Mouse (Mus musculus) liver, embryonic 13.5 days (tissue): Measurements from ENCODE around the gene Ppp1r3c. TPM values are rescaled to one million over a fixed set of nuclear protein-coding genes. Genes with fewer than 3 reads are reported as not detected.
"Not testable (repeated sequence)": the region's sequence is repeated elsewhere in the genome, so short reads cannot be mapped to it uniquely, and the experiment has no call there.

Source experiments
- ATAC-seq: fragments of 200-750 bp; cut with Nextera tagmentation; 2 replicates; pipeline ENCODE4 v1.8.0; 2017; ENCODE audit warnings: low read depth, mild to moderate bottlenecking, moderate number of reproducible peaks, moderate library complexity
- DNase-seq: peaks from one replicate; pipeline ENCODE4 v3.0.0; 2022
- H3K27ac ChIP-seq: fragments of 300-500 bp; sonication (generic); 2 replicates; pipeline ENCODE4 v1.5.1; 2015; ENCODE audit warnings: moderate library complexity, mild to moderate bottlenecking, inconsistent platforms
- H3K27me3 ChIP-seq: fragments of 300-500 bp; sonication (generic); 2 replicates; pipeline ENCODE4 v1.6.1; 2015; ENCODE audit warnings: mild to moderate bottlenecking, inconsistent platforms
- H3K36me3 ChIP-seq: fragments of 300-500 bp; sonication (generic); 2 replicates; pipeline ENCODE4 v1.6.1; 2015; ENCODE audit warnings: mild to moderate bottlenecking, inconsistent platforms
- H3K4me1 ChIP-seq: fragments of 300-500 bp; sonication (generic); replicated peaks from 2 replicates; pipeline ENCODE4 v1.6.1; 2015; ENCODE audit warnings: inconsistent platforms
- H3K4me2 ChIP-seq: fragments of 300-500 bp; sonication (generic); 2 replicates; pipeline ENCODE4 v1.6.1; 2015; ENCODE audit warnings: inconsistent platforms, mild to moderate bottlenecking, moderate library complexity
- H3K4me3 ChIP-seq: fragments of 300-500 bp; sonication (generic); replicated peaks from 2 replicates; pipeline ENCODE4 v1.5.1; 2015; ENCODE audit warnings: mild to moderate bottlenecking, inconsistent platforms
- H3K9ac ChIP-seq: fragments of 300-500 bp; sonication (generic); 2 replicates; pipeline ENCODE4 v1.6.1; 2015; ENCODE audit warnings: mild to moderate bottlenecking, inconsistent platforms
- H3K9me3 ChIP-seq: fragments of 300-500 bp; sonication (generic); replicated peaks from 2 replicates; pipeline ENCODE4 v1.6.1; 2016; ENCODE audit warnings: inconsistent platforms
- WGBS: fragments of 180-500 bp; shearing (Covaris S2); methylation state at CpG from one replicate; pipeline ENCODE4 v1.1.7; 2015; ENCODE audit not compliant: insufficient replicate concordance; 5-methylcytosine and 5-hydroxymethylcytosine counted together
- polyA plus RNA-seq: library from polyadenylated mRNA; unstranded; fragments of >200 nt; fragmentation: Nextera tagmentation; extraction: Ambion mirVana; gene quantifications from 2 replicates; pipeline ENCODE4 v1.2.1, GENCODE M21; 2015

The Ppp1r3c gene
- polyA plus RNA-seq, 1 experiment from 2014 or later: 0.81 TPM

DNA sequence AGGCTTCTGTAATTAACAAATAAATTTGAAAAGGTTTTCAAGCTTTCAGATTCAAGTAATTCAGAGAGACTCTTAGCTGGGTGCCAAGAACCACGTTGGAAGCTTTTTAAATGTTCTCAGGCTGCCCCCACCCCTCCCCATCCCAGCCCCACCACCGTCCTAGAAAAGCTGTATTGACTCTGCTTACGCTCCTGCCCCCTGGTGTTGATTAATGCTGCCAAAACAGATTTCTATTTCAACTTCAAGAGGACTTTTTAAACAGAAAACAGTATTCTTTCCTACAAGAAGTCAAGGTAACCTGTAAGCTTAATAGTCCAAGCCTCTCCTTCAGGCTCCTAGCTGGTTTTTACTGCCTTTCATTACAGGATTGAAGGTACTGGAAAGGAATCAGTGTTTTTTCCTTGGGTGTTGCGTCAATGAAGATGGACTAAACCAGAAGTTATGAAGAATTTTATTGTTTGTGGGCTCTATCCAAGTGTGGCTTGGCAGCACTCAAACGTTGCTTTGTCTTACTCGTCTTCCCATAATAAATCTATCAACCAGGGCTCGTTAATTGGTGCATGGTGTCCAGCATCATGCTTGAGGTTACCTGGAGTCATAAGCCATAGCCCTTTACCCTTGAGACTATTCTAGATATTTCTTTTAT, 3.2 kb upstream of the Ppp1r3c start:
- ATAC-seq (no peak), DNase-seq (no peak)
- no peak overlapping the region for H3K27ac ChIP-seq
- 45% methylated on average over 7 of the region's 7 CpGs for whole genome bisulfite sequencing
- no peak overlapping the region for H3K9ac ChIP-seq
- H3K9me3 ChIP-seq: no peaks in the 10 kb centered on the region
- no peak overlapping the region for H3K4me2 ChIP-seq
- H3K36me3 ChIP-seq: no peaks in the 10 kb centered on the region
- H3K4me1 ChIP-seq: no peaks in the 10 kb centered on the region
- peaks cover 29% of the 10 kb centered on the region for H3K27me3 ChIP-seq
- no peak overlapping the region for H3K4me3 ChIP-seq

DNA sequence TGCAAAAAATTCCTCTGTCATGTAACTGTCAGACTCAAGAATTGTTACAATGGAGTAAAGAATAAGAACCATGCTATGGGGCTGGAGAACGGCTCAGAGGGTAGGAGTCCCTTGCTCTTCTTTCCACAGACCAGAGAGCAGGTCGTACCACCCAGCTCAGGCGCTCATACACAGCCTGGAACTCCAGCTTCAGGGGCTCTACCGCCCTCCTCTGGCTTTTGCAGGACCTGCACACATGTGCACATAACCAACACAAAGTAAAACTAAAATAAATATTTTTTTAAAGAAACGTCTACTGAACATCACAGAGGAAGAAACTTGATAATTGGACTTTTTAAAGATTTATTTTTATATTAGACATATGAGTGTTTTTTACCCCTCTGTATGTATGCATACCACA, 1.6 kb upstream of the Ppp1r3c start:
- Histone ChIP-seq H3K4me1 (no peaks in the 10 kb centered on the region), H3K4me3 (no peak overlapping the region), H3K4me2 (no peak overlapping the region), H3K9ac (no peak overlapping the region), H3K27ac (no peak overlapping the region), H3K27me3 (peaks cover 33% of the 10 kb centered on the region), H3K36me3 (no peaks in the 10 kb centered on the region), H3K9me3 (no peaks in the 10 kb centered on the region)
- ATAC-seq (no peak), DNase-seq (no peak)
- WGBS: 57% methylated on average over 5 of the region's 5 CpGs

DNA sequence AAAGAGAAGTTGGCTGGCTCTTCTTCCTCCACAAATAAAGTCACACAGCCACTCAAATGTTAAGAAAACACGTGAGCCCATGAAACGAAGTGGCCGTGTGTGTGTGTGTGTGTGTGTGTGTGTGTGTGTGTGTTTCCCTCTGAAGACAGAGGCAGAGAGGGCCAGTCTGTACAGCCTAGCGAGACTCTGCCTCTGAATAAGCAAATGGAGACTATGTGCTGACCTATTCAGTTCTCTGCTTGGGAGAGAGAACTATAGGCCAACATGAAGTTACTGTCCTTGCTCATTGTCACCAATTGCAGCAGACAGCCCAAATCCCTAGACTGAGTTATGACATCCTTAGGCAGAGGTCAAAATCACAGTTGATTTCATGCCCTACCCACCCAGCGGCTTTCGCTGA, 634 bp upstream of the Ppp1r3c start:
- DNase-seq: no peak
- peak overlapping the region; percentile 42; the same call in 1 of the 2 replicates for H3K4me3 ChIP-seq
- WGBS: 41% methylated on average over 6 of the region's 6 CpGs

DNA sequence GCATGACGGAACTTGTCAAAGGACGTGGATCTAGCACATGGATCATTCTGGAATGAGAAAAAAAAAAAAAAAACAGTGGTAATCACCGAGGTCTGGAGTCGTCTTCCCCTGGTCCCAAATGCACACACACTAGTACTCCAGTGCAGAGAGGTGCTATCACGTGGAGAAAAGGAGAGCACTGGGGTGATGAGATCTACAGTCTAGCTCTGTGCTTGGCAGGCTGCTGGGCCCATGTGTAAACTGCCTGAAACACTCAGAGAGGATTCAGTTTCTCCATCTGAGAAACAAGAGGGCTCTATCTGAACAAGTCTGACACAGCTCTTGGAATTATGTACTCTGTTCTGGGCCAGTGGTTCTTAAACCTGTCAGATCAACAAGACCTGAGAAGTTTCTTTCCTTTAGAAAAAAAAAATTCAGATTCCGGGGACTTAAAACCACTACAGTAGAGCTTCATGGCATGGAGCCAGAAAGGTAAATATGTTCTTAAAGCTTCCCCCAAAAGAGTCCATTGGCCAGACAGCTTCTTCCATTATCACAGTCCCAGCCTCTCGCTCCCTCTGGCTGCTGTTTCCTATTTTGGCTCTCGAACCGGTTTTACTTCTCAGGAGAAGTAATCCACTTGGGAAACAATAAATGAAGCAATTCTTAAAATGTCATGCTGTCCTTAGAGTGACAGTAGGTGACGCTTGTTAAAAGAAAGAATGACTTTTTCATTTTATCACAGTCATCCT, 2.0 kb downstream of the Ppp1r3c start:
- no peaks in the 10 kb centered on the region for H3K4me1 ChIP-seq
- H3K9ac ChIP-seq: no peak overlapping the region
- DNase-seq: no peak

More for the DNA sequence above, 634 bp upstream of the Ppp1r3c start:
- Histone ChIP-seq H3K9me3 (no peaks in the 10 kb centered on the region), H3K27me3 (peaks cover 33% of the 10 kb centered on the region), H3K4me1 (no peaks in the 10 kb centered on the region), H3K4me2 (peak overlapping the region; percentile 59), H3K9ac (peak overlapping the region; percentile 41; the same call in 1 of the 2 replicates), H3K27ac (peak overlapping the region; percentile 34), H3K36me3 (no peaks in the 10 kb centered on the region)
- ATAC-seq: peak; percentile 31; the same call in 1 of the 2 replicates

DNA sequence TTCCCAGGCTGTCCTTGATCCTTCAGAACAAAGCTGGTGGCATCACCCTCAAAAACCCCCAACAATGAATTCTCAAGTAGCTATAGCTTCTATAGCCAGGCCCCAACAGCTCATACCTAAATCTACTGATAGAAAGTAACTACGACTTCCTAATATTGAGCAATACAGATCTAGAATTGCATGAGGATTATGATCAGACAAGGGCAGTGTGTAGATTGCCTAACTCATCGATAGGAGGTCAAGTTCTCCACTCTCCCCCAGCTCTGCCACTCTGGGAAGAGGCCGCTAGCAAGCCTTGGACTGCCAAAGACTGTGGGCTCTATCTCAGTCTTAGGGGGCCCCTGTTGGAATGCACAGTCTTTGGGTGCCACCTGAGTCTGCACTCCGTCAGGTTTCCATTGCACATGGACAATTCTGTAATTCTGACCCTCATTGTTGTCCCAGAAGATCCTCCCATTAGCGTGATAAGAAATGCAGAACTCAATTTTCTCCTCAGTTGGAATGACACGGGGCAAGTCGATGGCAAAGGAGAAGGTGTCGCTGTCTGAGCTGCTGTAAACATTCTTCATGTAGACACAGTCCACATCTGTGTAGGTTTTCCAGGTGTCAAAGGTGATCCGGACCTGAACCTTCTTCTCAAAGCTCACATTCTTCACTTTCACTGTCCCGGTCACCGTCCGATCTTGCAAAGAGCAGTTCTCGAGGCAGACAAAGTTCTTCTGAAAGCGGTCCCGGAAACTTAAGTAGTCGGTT, 3.1 kb downstream of the Ppp1r3c start:
- H3K9ac ChIP-seq: no peak overlapping the region
- H3K4me1 ChIP-seq: no peaks in the 10 kb centered on the region
- ATAC-seq (no peak), DNase-seq (no peak)
- 78% methylated on average over 16 of the region's 16 CpGs for WGBS
- H3K36me3 ChIP-seq: no peaks in the 10 kb centered on the region
- H3K27me3 ChIP-seq: peaks cover 29% of the 10 kb centered on the region
- H3K9me3 ChIP-seq: no peaks in the 10 kb centered on the region
- no peak overlapping the region for H3K4me2 ChIP-seq
- no peak overlapping the region for H3K4me3 ChIP-seq
- no peak overlapping the region for H3K27ac ChIP-seq

More for the DNA sequence above, 2.0 kb downstream of the Ppp1r3c start:
- no peak overlapping the region for H3K27ac ChIP-seq
- no peak overlapping the region for H3K4me3 ChIP-seq
- no peak for ATAC-seq
- no peak overlapping the region for H3K4me2 ChIP-seq
- peaks cover 33% of the 10 kb centered on the region for H3K27me3 ChIP-seq
- H3K36me3 ChIP-seq: no peaks in the 10 kb centered on the region
- no peaks in the 10 kb centered on the region for H3K9me3 ChIP-seq
- 61% methylated on average over 10 of the region's 10 CpGs for WGBS

DNA sequence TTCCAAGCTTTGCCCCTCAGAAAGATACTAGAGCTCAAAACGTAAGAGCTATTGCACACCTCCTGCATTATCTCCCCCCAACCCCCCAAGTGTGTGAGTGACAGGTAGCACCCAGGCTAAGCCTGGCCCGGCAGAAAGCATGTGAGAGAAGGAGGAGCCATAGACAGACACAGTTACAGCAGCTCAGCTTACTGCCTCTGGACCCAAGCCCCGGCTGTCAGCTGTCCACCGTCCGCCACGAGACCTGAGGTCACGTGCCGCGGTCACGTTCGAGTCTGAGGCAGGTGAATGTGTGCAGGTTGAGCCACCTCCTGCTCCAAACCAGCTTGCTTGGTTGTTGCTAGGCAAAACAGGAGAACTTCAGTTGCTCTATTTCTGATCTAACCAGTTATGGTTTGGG, 5.1 kb downstream of the Ppp1r3c start:
- no peak overlapping the region for H3K4me3 ChIP-seq
- no peak overlapping the region for H3K9ac ChIP-seq
- no peaks in the 10 kb centered on the region for H3K4me1 ChIP-seq
- H3K27ac ChIP-seq: no peak overlapping the region
- no peak for ATAC-seq
- no peak overlapping the region for H3K4me2 ChIP-seq
- H3K36me3 ChIP-seq: no peaks in the 10 kb centered on the region
- no peak for DNase-seq
- peaks cover 15% of the 10 kb centered on the region for H3K27me3 ChIP-seq
- H3K9me3 ChIP-seq: no peaks in the 10 kb centered on the region
- WGBS: 78% methylated on average over 11 of the region's 11 CpGs

DNA sequence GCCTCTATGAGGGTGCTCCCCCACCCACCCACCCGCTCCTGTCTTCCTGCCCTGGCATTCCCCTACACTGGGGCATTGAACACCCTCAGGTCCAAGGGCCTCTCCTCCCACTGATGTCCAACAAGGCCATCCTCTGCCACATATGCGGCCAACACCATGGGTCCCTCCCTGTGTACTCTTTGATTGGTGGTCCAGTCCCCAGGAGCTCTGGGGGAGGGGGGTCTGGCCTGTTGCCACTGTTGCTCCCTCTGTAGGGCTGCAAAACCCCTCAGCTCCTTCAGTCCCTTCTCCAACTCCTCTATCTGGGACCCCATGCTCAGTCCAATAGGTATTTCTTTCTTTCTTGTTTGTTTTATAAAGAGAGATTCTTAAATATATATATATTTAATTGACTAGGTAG, 6.0 kb downstream of the Ppp1r3c start:
- not testable (repeated sequence) for H3K36me3 ChIP-seq

DNA sequence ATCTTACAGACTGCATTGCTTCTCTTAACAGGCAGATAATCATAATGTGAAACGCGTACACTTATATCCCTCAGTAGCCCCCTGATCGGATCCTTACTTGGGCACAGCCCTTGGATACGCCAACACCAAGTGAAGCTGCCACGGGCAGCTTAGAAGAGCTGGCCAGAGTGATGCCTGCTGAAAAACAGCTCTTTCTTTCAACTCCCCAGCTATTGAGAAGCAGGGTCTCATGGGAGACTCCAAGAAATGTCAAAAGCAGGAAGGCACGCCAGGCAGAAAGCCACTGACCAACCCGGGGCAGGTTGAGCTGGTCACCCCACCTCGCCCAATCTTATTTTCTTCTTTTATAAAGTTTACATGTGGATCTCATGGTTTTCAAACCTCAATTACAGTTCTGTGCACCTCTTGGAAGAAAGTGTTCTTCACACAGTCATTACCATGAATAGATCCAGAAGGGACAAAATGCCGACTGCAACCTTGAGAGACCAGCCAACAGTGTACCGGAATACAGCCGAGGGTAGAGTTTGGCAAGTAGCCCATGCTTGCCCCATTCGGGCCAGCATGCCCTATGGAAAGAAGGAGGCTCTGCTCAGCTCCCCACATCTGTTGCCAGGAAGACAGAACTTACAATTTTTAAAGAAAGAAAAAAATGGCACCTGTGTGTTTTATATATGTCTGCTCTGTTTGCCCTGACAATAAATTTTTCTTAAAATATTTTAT, 7.6 kb downstream of the Ppp1r3c start:
- DNase-seq: no peak

More for the DNA sequence above, 6.0 kb downstream of the Ppp1r3c start:
- H3K4me3 ChIP-seq, DNase-seq, H3K4me1 ChIP-seq, H3K27ac ChIP-seq, H3K4me2 ChIP-seq, ATAC-seq, H3K27me3 ChIP-seq, H3K9me3 ChIP-seq, H3K9ac ChIP-seq: not testable (repeated sequence)
- 62% methylated on average over 2 of the region's 2 CpGs for WGBS

DNA sequence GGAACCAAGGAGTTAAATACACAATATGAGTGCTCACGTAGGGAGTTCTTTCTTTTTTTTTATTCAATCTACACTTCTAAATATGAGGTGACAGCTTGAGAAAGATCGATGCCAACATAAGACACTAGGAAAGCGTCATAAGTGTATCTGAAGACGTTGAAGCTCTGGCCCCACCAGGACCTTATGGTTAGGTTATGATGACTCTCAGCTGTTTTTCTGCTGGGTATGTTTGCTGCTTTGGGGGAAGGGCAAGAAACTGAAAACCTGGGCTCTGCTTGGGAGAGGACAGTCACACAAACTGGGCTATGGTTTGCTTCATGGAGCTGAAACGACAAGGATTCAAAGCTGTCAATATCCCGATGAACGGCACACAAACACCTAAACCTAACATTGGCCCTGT, 11.5 kb downstream of the Ppp1r3c start:
- Histone ChIP-seq H3K4me1 (no peaks in the 10 kb centered on the region), H3K9ac (no peak overlapping the region), H3K4me2 (no peak overlapping the region), H3K27me3 (no peaks in the 10 kb centered on the region), H3K27ac (no peak overlapping the region), H3K36me3 (no peaks in the 10 kb centered on the region), H3K4me3 (no peak overlapping the region), H3K9me3 (no peaks in the 10 kb centered on the region)
- no peak for DNase-seq
- ATAC-seq: no peak
- 71% methylated on average over 7 of the region's 7 CpGs for WGBS

More for the DNA sequence above, 7.6 kb downstream of the Ppp1r3c start:
- Histone ChIP-seq H3K27ac (no peak overlapping the region), H3K4me1 (no peaks in the 10 kb centered on the region), H3K36me3 (no peaks in the 10 kb centered on the region), H3K9me3 (no peaks in the 10 kb centered on the region), H3K27me3 (peaks cover 3% of the 10 kb centered on the region; the same call in 1 of the 2 replicates), H3K4me2 (no peak overlapping the region), H3K4me3 (no peak overlapping the region), H3K9ac (no peak overlapping the region)
- WGBS: 73% methylated on average over 12 of the region's 12 CpGs
- no peak for ATAC-seq

DNA sequence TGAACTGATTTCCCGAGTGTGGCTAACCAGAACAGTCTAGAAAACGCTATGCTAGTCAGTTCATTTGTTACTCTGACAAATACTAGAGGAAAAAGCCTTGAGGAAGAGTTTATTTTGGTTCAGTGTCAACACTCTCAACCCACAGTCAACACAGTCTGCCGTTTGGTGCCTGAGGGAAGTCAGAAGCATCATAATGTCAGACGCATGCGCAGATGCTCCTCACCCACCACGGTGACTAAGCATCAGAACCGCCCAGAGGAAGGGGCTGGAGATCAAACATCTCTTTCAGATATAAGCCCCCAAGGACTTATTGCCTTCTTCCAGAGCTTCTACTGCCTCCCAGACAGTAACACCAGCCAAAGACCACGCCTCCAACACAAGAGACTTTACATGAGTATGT, 15.3 kb downstream of the Ppp1r3c start:
- ATAC-seq (no peak), DNase-seq (no peak)
- H3K27me3 ChIP-seq: no peaks in the 10 kb centered on the region
- H3K9me3 ChIP-seq: no peaks in the 10 kb centered on the region
- H3K4me2 ChIP-seq: no peak overlapping the region
- no peak overlapping the region for H3K9ac ChIP-seq
- H3K27ac ChIP-seq: no peak overlapping the region
- 56% methylated on average over 8 of the region's 8 CpGs for WGBS
- H3K4me3 ChIP-seq: no peak overlapping the region
- no peaks in the 10 kb centered on the region for H3K36me3 ChIP-seq
- no peaks in the 10 kb centered on the region for H3K4me1 ChIP-seq

DNA sequence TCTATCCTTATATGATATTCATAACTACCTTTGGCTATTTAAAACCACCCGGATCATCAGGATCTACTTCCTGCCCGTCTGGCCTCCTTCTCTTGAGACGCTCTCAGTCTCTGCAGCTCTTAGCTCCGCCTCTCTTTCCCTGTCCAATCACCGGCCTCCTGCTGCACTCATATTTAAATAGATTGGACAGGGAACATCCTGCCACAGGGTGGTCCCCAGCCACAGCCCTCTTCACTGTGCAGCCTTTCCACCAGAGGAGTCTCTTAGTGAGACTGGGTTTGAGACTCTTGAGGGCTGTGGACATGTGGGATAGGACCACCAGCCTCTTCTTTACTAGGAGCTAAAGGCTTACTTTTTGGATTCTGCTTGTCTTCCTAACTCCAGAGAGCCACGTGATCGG, 20.2 kb downstream of the Ppp1r3c start:
- no peak overlapping the region for H3K4me2 ChIP-seq
- H3K9ac ChIP-seq: no peak overlapping the region
- DNase-seq (no peak), ATAC-seq (no peak)
- no peak overlapping the region for H3K27ac ChIP-seq
- H3K4me1 ChIP-seq: no peaks in the 10 kb centered on the region
- no peak overlapping the region for H3K4me3 ChIP-seq
- no peaks in the 10 kb centered on the region for H3K27me3 ChIP-seq
- no peaks in the 10 kb centered on the region for H3K36me3 ChIP-seq
- no peaks in the 10 kb centered on the region for H3K9me3 ChIP-seq
- WGBS: 56% methylated on average over 7 of the region's 7 CpGs
